ENCODE assay signal across 9 mouse cellular contexts in the genomic region with DNA sequence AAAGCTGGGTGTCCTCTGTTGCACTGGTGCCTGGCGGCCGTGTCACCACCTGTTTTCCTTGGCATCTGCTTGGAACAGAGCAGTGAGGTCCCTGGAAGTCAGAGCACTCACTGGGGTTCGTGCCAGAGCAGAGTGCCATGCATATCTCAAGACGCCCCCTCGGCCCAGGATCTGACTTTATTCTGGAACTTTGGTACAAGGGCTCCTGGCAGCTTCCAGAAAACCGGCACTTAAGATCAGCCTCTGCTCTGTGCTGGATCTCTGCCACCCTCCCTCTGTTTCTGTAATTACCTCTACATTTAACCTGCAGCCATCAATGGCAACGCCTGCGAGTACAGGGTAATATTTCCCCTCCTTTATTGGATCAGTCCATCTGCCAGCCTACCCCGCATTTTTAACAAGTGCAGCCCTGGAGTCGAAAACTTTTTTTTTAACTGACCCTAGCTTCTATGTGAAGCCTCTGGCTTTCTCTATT.
DNase-seq lines count a peak whose midpoint lies in the region; ATAC-seq lines count a peak whose summit lies in the region.
"Had no signal": no experiment of that assay in that cellular context is flagged by ENCODE, and none has a peak within 500 bp of the region (broad histone marks: within the 10 kb centered on the region; RNA-seq: fewer than 3 reads in every experiment).

No protein-coding gene starts in this region.

- H3K9me3 ChIP-seq in midbrain, embryonic 12.5 days: no peaks in the 10 kb centered on the region
- H3K9me3 ChIP-seq: embryonic facial prominence, embryonic 15.5 days had no signal

- no peak overlapping the region for H3K4me3 ChIP-seq in midbrain, embryonic 12.5 days
- H3K4me3 ChIP-seq: embryonic facial prominence, embryonic 15.5 days had no signal

- peaks cover 17% of the 10 kb centered on the region for H3K4me1 ChIP-seq in midbrain, embryonic 12.5 days

- 20% methylated on average over 10 of the region's 10 CpGs for WGBS in midbrain, embryonic 12.5 days

- 0 out of 2 replicates have a peak overlapping the region, but pooled peaks have one; percentile 25 for H3K27ac ChIP-seq in midbrain, embryonic 12.5 days (replicated peaks)
- H3K27ac ChIP-seq: embryonic facial prominence, embryonic 15.5 days had no signal

- H3K9ac ChIP-seq in midbrain, embryonic 12.5 days (replicated peaks): no peak overlapping the region
- H3K9ac ChIP-seq: embryonic facial prominence, embryonic 15.5 days had no signal

- DNase-seq in adipocyte (ENCODE audit: low spot score): peak; percentile 3
- peak; percentile 0 for DNase-seq in cerebellum, adult 8-10 months
- DNase-seq in gastrocnemius, postnatal 10 days: peak; percentile 29
- no peak for DNase-seq in thymus, adult 18-20 months
- DNase-seq in testis, postnatal 14 days (ENCODE audit: low spot score): no peak

- peak; percentile 62 for ATAC-seq in midbrain, embryonic 12.5 days (ENCODE audit: low FRiP score, low read depth)
- no peak for ATAC-seq in erythroid progenitor cell, adult 5-6 weeks (replicated peaks; ENCODE audit: low FRiP score, poor library complexity, severe bottlenecking)
- ATAC-seq: intestine, postnatal 0 days had no signal

- peak overlapping the region; percentile 16 for H3K4me2 ChIP-seq in midbrain, embryonic 12.5 days (replicated peaks)
- H3K4me2 ChIP-seq: embryonic facial prominence, embryonic 15.5 days had no signal

- peaks cover 43% of the 10 kb centered on the region for H3K27me3 ChIP-seq in midbrain, embryonic 12.5 days
- H3K27me3 ChIP-seq: embryonic facial prominence, embryonic 15.5 days had no signal

- H3K36me3 ChIP-seq in midbrain, embryonic 12.5 days: no peaks in the 10 kb centered on the region
- H3K36me3 ChIP-seq: embryonic facial prominence, embryonic 15.5 days had no signal

Comparison
In these comparisons a context has a peak if more than half of its experiments do, and no peak if none do; other contexts are left out.
1. DNase-seq: peak in adipocyte (single experiment), cerebellum, adult 8-10 months (single experiment) and gastrocnemius, postnatal 10 days (single experiment); none in thymus, adult 18-20 months (0 of 2) and testis, postnatal 14 days (single experiment).